Mouse (Mus musculus) forebrain, embryonic 11.5 days (tissue): ENCODE data around the gene Akt1s1. TPM values are rescaled to one million over a fixed set of nuclear protein-coding genes. Genes with fewer than 3 reads are reported as not detected.

Source experiments
- ATAC-seq: fragments of 200-750 bp; cut with Nextera tagmentation; replicated peaks from 2 replicates; pipeline ENCODE4 v1.8.0; 2017; ENCODE audit warnings: moderate TSS enrichment; ENCODE audit not compliant: low FRiP score
- DNase-seq: peaks from one replicate; pipeline ENCODE4 v3.0.0-alpha.2; 2017; ENCODE audit warnings: low spot score
- H3K27ac ChIP-seq: fragments of 300-500 bp; sonication (generic); 2 replicates; pipeline ENCODE4 v1.5.1; 2014; ENCODE audit warnings: low read depth, low read length
- H3K27me3 ChIP-seq: fragments of 300-500 bp; sonication (generic); 2 replicates; pipeline ENCODE4 v1.6.1; 2014; ENCODE audit warnings: mild to moderate bottlenecking, low read length, mixed read lengths; ENCODE audit not compliant: control insufficient read depth, insufficient read depth
- H3K36me3 ChIP-seq: fragments of 300-500 bp; sonication (generic); 2 replicates; pipeline ENCODE4 v1.6.1; 2014; ENCODE audit warnings: mild to moderate bottlenecking, low read length, moderate library complexity, mixed read lengths; ENCODE audit not compliant: control insufficient read depth, insufficient read depth
- H3K4me1 ChIP-seq: fragments of 300-500 bp; sonication (generic); replicated peaks from 2 replicates; pipeline ENCODE4 v1.6.1; 2014; ENCODE audit warnings: low read length, mixed read lengths; ENCODE audit not compliant: control insufficient read depth, insufficient read depth
- H3K4me2 ChIP-seq: fragments of 300-500 bp; sonication (generic); 2 replicates; pipeline ENCODE4 v1.6.1; 2014; ENCODE audit warnings: low read depth, mild to moderate bottlenecking, low read length, moderate library complexity, mixed read lengths; ENCODE audit not compliant: severe bottlenecking
- H3K4me3 ChIP-seq: fragments of 300-500 bp; sonication (generic); 2 replicates; pipeline ENCODE4 v1.5.1; 2014; ENCODE audit warnings: low read depth, low read length
- H3K9ac ChIP-seq: fragments of 300-500 bp; sonication (generic); 2 replicates; pipeline ENCODE4 v1.6.1; 2014; ENCODE audit warnings: low read length
- H3K9me3 ChIP-seq: fragments of 300-500 bp; sonication (generic); 2 replicates; pipeline ENCODE4 v1.6.1; 2016; ENCODE audit warnings: low read length, mixed read lengths; ENCODE audit not compliant: control insufficient read depth
- WGBS: fragments of 180-500 bp; shearing (Covaris S2); extraction: QIAGEN DNeasy Blood & Tissue Kit; methylation state at CpG from one replicate; pipeline ENCODE4 v1.1.7; 2014; 5-methylcytosine and 5-hydroxymethylcytosine counted together
- polyA plus RNA-seq: library from polyadenylated mRNA; unstranded; fragments of >200 nt; fragmentation: Nextera tagmentation; extraction: Ambion mirVana; gene quantifications from 2 replicates; pipeline ENCODE4 v1.2.1, GENCODE M21; 2014

Akt1s1 gene
- polyA plus RNA-seq, 1 experiment from 2014 or later, result 83.0 TPM

GRCm38 (mm10) chr7:44877833-44878232, 29.0 kb downstream of the Akt1s1 start:
- Histone ChIP-seq H3K9me3 (no peaks in the 10 kb centered on the region), H3K36me3 (peaks cover 26% of the 10 kb centered on the region; the same call in 1 of the 2 replicates), H3K4me2 (no peak overlapping the region), H3K4me3 (no peak overlapping the region), H3K27me3 (no peaks in the 10 kb centered on the region), H3K27ac (no peak overlapping the region), H3K9ac (no peak overlapping the region), H3K4me1 (no peaks in the 10 kb centered on the region)
- DNase-seq, result no peak
- no peak for ATAC-seq
- 91% methylated on average over 14 of the region's 14 CpGs for WGBS

- Histone ChIP-seq H3K4me2 (no peak overlapping the region), H3K4me1 (no peaks in the 10 kb centered on the region), H3K9ac (no peak overlapping the region), H3K4me3 (no peak overlapping the region), H3K27ac (no peak overlapping the region), H3K27me3 (no peaks in the 10 kb centered on the region), H3K36me3 (peaks cover 31% of the 10 kb centered on the region), H3K9me3 (no peaks in the 10 kb centered on the region)
- ATAC-seq (no peak), DNase-seq (no peak)
- 94% methylated on average over 3 of the region's 3 CpGs for WGBS
Measured at GRCm38 (mm10) chr7:44883036-44883435, 34.2 kb downstream of the Akt1s1 start.

GRCm38 (mm10) chr7:44884637-44885036, 35.8 kb downstream of the Akt1s1 start:
- no peak for ATAC-seq
- Histone ChIP-seq H3K9ac (no peak overlapping the region), H3K27ac (no peak overlapping the region), H3K9me3 (no peaks in the 10 kb centered on the region), H3K4me3 (no peak overlapping the region), H3K27me3 (no peaks in the 10 kb centered on the region), H3K4me1 (no peaks in the 10 kb centered on the region), H3K4me2 (no peak overlapping the region), H3K36me3 (peaks cover 21% of the 10 kb centered on the region)
- no peak for DNase-seq
- WGBS, result 97% methylated on average over 5 of the region's 5 CpGs

GRCm38 (mm10) chr7:44886964-44887363, 38.2 kb downstream of the Akt1s1 start:
- H3K4me3 ChIP-seq, result no peak overlapping the region
- H3K9me3 ChIP-seq, result no peaks in the 10 kb centered on the region
- ATAC-seq (no peak), DNase-seq (no peak)
- peaks cover 14% of the 10 kb centered on the region for H3K36me3 ChIP-seq
- peaks cover 9% of the 10 kb centered on the region for H3K4me1 ChIP-seq
- no peak overlapping the region for H3K4me2 ChIP-seq
- no peak overlapping the region for H3K27ac ChIP-seq
- H3K9ac ChIP-seq, result no peak overlapping the region
- no peaks in the 10 kb centered on the region for H3K27me3 ChIP-seq
- WGBS, result 90% methylated on average over 7 of the region's 7 CpGs

- WGBS, result 92% methylated on average over 13 of the region's 13 CpGs
- no peak overlapping the region for H3K4me3 ChIP-seq
- DNase-seq, result no peak
- no peak overlapping the region for H3K27ac ChIP-seq
- H3K27me3 ChIP-seq, result no peaks in the 10 kb centered on the region
- H3K9me3 ChIP-seq, result no peaks in the 10 kb centered on the region
- ATAC-seq, result no peak
- no peak overlapping the region; the same call in 1 of the 2 replicates for H3K9ac ChIP-seq
- H3K36me3 ChIP-seq, result peaks cover 9% of the 10 kb centered on the region
- peaks cover 13% of the 10 kb centered on the region for H3K4me1 ChIP-seq
- H3K4me2 ChIP-seq, result no peak overlapping the region
Measured at GRCm38 (mm10) chr7:44888256-44889105, 39.7 kb downstream of the Akt1s1 start.

- Histone ChIP-seq H3K4me2 (no peak overlapping the region), H3K4me3 (no peak overlapping the region), H3K27ac (no peak overlapping the region), H3K9ac (no peak overlapping the region; the same call in 1 of the 2 replicates), H3K4me1 (peaks cover 25% of the 10 kb centered on the region), H3K36me3 (peaks cover 2% of the 10 kb centered on the region; the same call in 1 of the 2 replicates), H3K9me3 (no peaks in the 10 kb centered on the region), H3K27me3 (no peaks in the 10 kb centered on the region)
- 95% methylated on average over 6 of the region's 7 CpGs for WGBS
- DNase-seq, result no peak
- ATAC-seq, result no peak
Measured at GRCm38 (mm10) chr7:44890180-44890579, 41.4 kb downstream of the Akt1s1 start.

GRCm38 (mm10) chr7:44890737-44891136, 41.9 kb downstream of the Akt1s1 start:
- DNase-seq (no peak), ATAC-seq (no peak)
- Histone ChIP-seq H3K4me1 (peaks cover 26% of the 10 kb centered on the region), H3K27ac (no peak overlapping the region), H3K9ac (peak overlapping the region; percentile 84; the same call in 1 of the 2 replicates), H3K9me3 (no peaks in the 10 kb centered on the region), H3K4me3 (peak overlapping the region; percentile 86), H3K27me3 (no peaks in the 10 kb centered on the region), H3K4me2 (peak overlapping the region; percentile 88), H3K36me3 (peaks cover 2% of the 10 kb centered on the region; the same call in 1 of the 2 replicates)
- 87% methylated on average over 4 of the region's 4 CpGs for WGBS

GRCm38 (mm10) chr7:44891611-44892010, 42.8 kb downstream of the Akt1s1 start:
- DNase-seq, result no peak
- peak overlapping the region; percentile 95; the same call in 1 of the 2 replicates for H3K27ac ChIP-seq
- no peaks in the 10 kb centered on the region for H3K9me3 ChIP-seq
- peak overlapping the region; percentile 88 for H3K4me2 ChIP-seq
- H3K4me3 ChIP-seq, result peak overlapping the region; percentile 86
- H3K27me3 ChIP-seq, result no peaks in the 10 kb centered on the region
- peak overlapping the region; percentile 84 for H3K9ac ChIP-seq
- H3K4me1 ChIP-seq, result peaks cover 28% of the 10 kb centered on the region
- 37% methylated on average over 6 of the region's 6 CpGs for WGBS
- H3K36me3 ChIP-seq, result no peaks in the 10 kb centered on the region; the same call in 1 of the 2 replicates
- ATAC-seq, result no peak
